Mouse (Mus musculus): Measurements from ENCODE around the gene Gss.

Gene Gss

DNA sequence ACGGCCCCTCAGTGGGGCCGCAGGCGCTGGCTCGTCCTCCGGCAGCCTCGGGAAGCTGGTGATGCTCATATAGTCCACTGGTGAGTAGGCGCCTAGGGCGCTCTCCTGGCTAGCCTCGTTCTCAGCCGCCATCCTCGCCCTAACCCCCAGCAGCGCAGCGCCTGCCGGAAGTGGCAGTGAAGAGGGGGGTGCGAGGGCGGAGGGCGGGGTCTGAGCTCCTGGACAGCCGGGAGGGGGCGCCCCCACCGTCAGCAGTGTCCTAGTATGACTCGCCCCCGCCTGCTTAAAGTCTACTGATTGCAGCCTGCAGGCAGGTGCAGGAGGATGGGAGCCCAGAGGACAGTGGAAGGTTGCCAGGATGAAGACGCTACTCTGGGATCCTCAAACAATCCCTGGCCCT, 77.9 kb downstream of the Gss start:
- DNase-seq (ENCODE audit: low spot score): peak; percentile 68

- DNase-seq (ENCODE audit: low spot score): no peak
These were observed 79.1 kb downstream of the Gss start for GRCm38 (mm10) chr2:155513543-155513942.
